Mouse (Mus musculus): Measurements from ENCODE around the gene Epn3. TPM values are rescaled to one million over a fixed set of nuclear protein-coding genes. Genes with fewer than 3 reads are reported as not detected.

The Epn3 gene
- polyA plus RNA-seq, 1 experiment from 2014 or later: 34.5 TPM

DNA sequence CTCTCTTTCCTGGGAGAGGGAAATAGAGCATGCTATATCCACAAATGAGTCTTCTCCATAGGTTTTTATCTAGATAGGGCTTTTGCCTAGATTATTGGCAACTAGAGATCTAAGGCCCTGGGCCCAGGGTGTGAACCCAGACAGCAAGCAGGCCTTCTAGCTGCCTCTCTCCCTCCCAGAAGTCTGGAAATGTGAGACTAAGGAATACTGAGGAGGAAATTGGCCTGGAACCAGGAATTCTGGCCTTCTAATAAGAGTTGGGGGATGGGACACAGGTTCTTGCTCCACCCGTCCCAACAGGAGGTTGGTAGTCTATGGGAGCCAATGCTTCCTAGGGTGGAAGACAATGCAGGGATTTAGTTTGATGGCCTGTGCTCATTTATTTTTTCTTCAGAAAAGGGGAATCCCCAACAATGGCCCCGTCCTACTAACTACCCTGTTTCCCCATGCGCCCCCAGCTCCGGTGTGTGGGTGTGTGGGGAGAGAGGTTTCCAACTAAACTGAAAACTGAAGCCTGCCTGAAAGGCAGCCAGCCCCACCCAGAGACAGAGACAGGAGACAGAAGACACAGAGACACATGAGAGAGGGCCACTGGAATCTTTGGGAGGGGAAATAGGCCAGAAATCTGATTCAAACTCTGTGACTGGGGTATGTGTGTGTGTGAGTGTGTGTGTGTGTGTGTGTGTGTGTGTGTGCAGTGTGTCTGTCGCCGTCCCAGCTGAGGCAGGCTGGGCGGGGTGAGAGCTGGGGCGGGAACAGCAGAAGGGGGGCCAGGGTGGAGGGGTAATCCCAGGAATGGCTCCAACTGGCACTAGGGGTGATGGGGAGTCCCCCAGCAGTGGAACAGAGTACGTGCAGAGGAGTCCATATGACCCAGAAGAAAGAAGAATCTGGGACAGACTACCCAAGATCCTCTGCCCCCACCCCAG is 30.4 kb downstream of the Epn3 start:
- Histone ChIP-seq H3K4me3 (ENCODE audit: low read depth, low read length) (no peak overlapping the region), H3K4me2 (replicated peaks; ENCODE audit: low read depth, low read length) (no peak overlapping the region), H3K9me3 (ENCODE audit: low read length) (no peaks in the 10 kb centered on the region), H3K27me3 (replicated peaks; ENCODE audit: insufficient read depth, low read length) (peaks cover 13% of the 10 kb centered on the region; the same call in 1 of the 2 replicates), H3K27ac (ENCODE audit: low read length) (peak overlapping the region; percentile 51), H3K4me1 (ENCODE audit: insufficient read depth, low read depth, low read length) (peaks cover 18% of the 10 kb centered on the region), H3K9ac (replicated peaks; ENCODE audit: low read depth) (no peak overlapping the region), H3K36me3 (ENCODE audit: insufficient read depth, low read length) (no peaks in the 10 kb centered on the region)
- TF ChIP-seq EP300 (IDR thresholded peaks at IDR 0.05) (no peak; the same call in 1 of the 2 replicates), CTCF (IDR thresholded peaks at IDR 0.05) (no peak)
- DNase-seq (ENCODE audit: low spot score): peak; percentile 55
- 43% methylated on average over 8 of the region's 9 CpGs for WGBS
- peak; percentile 46 for ATAC-seq

DNA sequence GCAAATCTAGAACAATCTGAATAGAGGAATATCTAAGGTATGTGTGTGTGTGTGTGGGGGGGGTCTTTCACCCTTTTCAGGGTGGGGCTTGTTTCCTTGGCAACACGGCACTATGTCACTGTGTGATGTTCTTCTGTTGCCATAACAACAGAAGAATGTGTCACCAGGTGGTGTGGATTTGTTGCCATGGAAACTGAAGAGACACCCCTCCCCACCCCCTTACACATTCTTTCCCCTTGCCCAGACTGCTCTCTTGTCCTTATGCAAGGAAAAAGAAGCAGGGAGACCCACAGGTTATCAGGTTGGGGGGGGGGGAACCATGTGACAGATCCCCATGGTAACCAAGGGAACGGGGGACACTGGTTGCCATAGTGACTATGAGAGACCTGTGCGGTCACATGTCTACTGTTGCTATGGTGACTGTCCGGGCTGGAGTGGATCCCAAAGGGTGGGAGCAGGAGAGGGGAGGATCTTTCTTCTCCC is 31.2 kb downstream of the Epn3 start:
- ATAC-seq (no peak), DNase-seq (ENCODE audit: low spot score) (peak; percentile 41)
- no peak overlapping the region for H3K9ac ChIP-seq (replicated peaks; ENCODE audit: low read depth)
- no peak overlapping the region for H3K4me2 ChIP-seq (replicated peaks; ENCODE audit: low read depth, low read length)
- no peak overlapping the region for H3K4me3 ChIP-seq (ENCODE audit: low read depth, low read length)
- TF ChIP-seq EP300 (IDR thresholded peaks at IDR 0.05) (no peak), CTCF (IDR thresholded peaks at IDR 0.05) (no peak)
- 28% methylated on average over 4 of the region's 4 CpGs for WGBS
- no peaks in the 10 kb centered on the region for H3K9me3 ChIP-seq (ENCODE audit: low read length)
- H3K27me3 ChIP-seq (replicated peaks; ENCODE audit: insufficient read depth, low read length): peaks cover 11% of the 10 kb centered on the region; the same call in 1 of the 2 replicates
- H3K4me1 ChIP-seq (ENCODE audit: insufficient read depth, low read depth, low read length): peaks cover 15% of the 10 kb centered on the region
- no peak overlapping the region for H3K27ac ChIP-seq (ENCODE audit: low read length)
- no peaks in the 10 kb centered on the region for H3K36me3 ChIP-seq (ENCODE audit: insufficient read depth, low read length)

DNA sequence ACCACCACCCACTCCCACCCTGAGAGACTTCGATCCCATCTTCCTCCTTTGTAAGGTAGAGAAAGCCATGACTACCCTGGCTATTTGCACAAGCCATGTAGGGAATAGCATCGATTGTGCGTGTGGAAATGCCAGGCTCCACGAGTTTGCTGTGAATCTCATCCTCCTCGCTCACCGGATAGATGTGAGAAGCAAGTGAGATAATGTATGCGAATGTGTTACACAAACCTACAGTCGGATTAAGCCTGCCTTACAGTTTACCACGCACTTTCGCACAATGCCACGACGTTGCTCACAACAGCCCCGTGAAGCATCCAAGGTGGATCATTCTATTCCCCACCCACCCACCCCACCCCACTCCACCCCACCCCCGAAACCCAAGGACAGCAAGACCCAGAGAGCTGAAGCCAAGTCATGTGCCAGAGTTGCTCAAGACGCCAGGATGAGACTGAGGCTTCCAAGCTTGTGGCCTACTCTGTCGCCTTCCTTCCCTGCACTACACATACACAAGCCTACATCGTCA is 33.4 kb downstream of the Epn3 start:
- no peak overlapping the region for H3K4me3 ChIP-seq (ENCODE audit: low read depth, low read length)
- WGBS: 82% methylated on average over 16 of the region's 17 CpGs
- no peaks in the 10 kb centered on the region for H3K9me3 ChIP-seq (ENCODE audit: low read length)
- TF ChIP-seq EP300 (IDR thresholded peaks at IDR 0.05): no peak
- no peak for TF ChIP-seq CTCF (IDR thresholded peaks at IDR 0.05)
- H3K27me3 ChIP-seq (replicated peaks; ENCODE audit: insufficient read depth, low read length): no peaks in the 10 kb centered on the region
- ATAC-seq (peak; percentile 41), DNase-seq (ENCODE audit: low spot score) (peak; percentile 56)
- no peak overlapping the region for H3K9ac ChIP-seq (replicated peaks; ENCODE audit: low read depth)
- no peak overlapping the region for H3K4me2 ChIP-seq (replicated peaks; ENCODE audit: low read depth, low read length)
- peaks cover 9% of the 10 kb centered on the region; the same call in 1 of the 2 replicates for H3K4me1 ChIP-seq (ENCODE audit: insufficient read depth, low read depth, low read length)
- no peaks in the 10 kb centered on the region for H3K36me3 ChIP-seq (ENCODE audit: insufficient read depth, low read length)
- no peak overlapping the region for H3K27ac ChIP-seq (ENCODE audit: low read length)

DNA sequence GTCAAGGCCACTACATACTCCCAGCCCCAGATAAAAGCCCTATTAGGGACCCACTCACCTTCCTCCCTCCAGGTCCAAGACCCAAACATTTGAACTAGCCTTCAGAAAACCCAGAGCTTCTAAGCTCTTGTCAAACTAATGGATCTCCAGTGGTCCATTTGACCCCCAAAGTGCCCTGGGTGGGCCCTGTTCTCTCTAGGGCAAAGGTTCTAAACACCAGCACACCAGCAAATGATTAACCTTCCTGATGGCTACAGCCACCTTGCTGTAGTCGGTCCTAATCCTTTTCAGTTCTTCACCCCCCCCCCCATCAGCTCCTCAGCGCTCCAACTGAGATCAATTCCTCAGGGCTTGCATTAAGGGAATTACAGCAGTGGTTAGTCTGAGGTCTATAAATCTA is 35.6 kb downstream of the Epn3 start:
- H3K9me3 ChIP-seq (ENCODE audit: low read length): no peaks in the 10 kb centered on the region
- no peaks in the 10 kb centered on the region for H3K27me3 ChIP-seq (replicated peaks; ENCODE audit: insufficient read depth, low read length)
- DNase-seq (ENCODE audit: low spot score): no peak
- no peaks in the 10 kb centered on the region for H3K36me3 ChIP-seq (ENCODE audit: insufficient read depth, low read length)
- H3K9ac ChIP-seq (replicated peaks; ENCODE audit: low read depth): no peak overlapping the region
- H3K4me2 ChIP-seq (replicated peaks; ENCODE audit: low read depth, low read length): no peak overlapping the region
- TF ChIP-seq EP300 (IDR thresholded peaks at IDR 0.05) (no peak), CTCF (IDR thresholded peaks at IDR 0.05) (no peak)
- no peak for ATAC-seq
- WGBS: 53% methylated on average over 2 of the region's 2 CpGs
- no peak overlapping the region for H3K4me3 ChIP-seq (ENCODE audit: low read depth, low read length)
- H3K4me1 ChIP-seq (ENCODE audit: insufficient read depth, low read depth, low read length): peaks cover 5% of the 10 kb centered on the region; the same call in 1 of the 2 replicates
- no peak overlapping the region for H3K27ac ChIP-seq (ENCODE audit: low read length)

DNA sequence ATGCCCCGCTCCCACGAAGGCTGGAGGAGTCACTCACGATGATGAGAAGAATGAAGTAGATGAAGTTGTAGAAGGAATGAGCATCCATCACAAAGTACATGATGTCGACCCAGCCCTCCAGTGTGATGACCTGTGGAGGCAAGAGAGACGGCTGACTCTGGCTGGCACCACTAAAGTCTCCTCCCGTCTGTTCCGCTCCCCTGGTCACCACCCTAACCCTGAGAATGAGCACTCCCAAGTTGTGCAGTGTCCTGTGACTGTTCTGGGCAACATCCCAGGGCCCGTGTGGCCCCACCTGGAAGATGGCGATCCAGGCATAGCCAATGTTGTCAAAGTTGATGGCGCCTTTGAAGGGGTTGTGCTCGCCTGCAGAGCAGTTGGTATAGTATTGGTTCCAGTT is 37.9 kb downstream of the Epn3 start:
- DNase-seq (ENCODE audit: low spot score) (no peak), ATAC-seq (no peak)
- Histone ChIP-seq H3K27me3 (replicated peaks; ENCODE audit: insufficient read depth, low read length) (no peaks in the 10 kb centered on the region), H3K9ac (replicated peaks; ENCODE audit: low read depth) (no peak overlapping the region), H3K9me3 (ENCODE audit: low read length) (no peaks in the 10 kb centered on the region), H3K36me3 (ENCODE audit: insufficient read depth, low read length) (no peaks in the 10 kb centered on the region), H3K4me1 (ENCODE audit: insufficient read depth, low read depth, low read length) (no peaks in the 10 kb centered on the region), H3K4me3 (ENCODE audit: low read depth, low read length) (no peak overlapping the region), H3K4me2 (replicated peaks; ENCODE audit: low read depth, low read length) (no peak overlapping the region), H3K27ac (ENCODE audit: low read length) (no peak overlapping the region)
- no peak for TF ChIP-seq CTCF (IDR thresholded peaks at IDR 0.05)
- no peak for TF ChIP-seq EP300 (IDR thresholded peaks at IDR 0.05)
- WGBS: 82% methylated on average over 11 of the region's 11 CpGs

GRCm38 (mm10) chr11:94457001-94457400 is 42.8 kb downstream of the Epn3 start:
- ATAC-seq: no peak

More at GRCm38 (mm10) chr11:94457001-94457400, 42.8 kb downstream of the Epn3 start:
- H3K27ac ChIP-seq (ENCODE audit: low read length): no peak overlapping the region
- H3K4me1 ChIP-seq (ENCODE audit: insufficient read depth, low read depth, low read length): no peaks in the 10 kb centered on the region
- H3K4me3 ChIP-seq (ENCODE audit: low read depth, low read length): no peak overlapping the region
- TF ChIP-seq CTCF (IDR thresholded peaks at IDR 0.05): no peak
- no peak for TF ChIP-seq EP300 (IDR thresholded peaks at IDR 0.05)
- no peaks in the 10 kb centered on the region for H3K36me3 ChIP-seq (ENCODE audit: insufficient read depth, low read length)
- 76% methylated on average over 15 of the region's 15 CpGs for WGBS
- H3K4me2 ChIP-seq (replicated peaks; ENCODE audit: low read depth, low read length): no peak overlapping the region
- H3K9ac ChIP-seq (replicated peaks; ENCODE audit: low read depth): no peak overlapping the region
- H3K9me3 ChIP-seq (ENCODE audit: low read length): no peaks in the 10 kb centered on the region
- no peak for DNase-seq (ENCODE audit: low spot score)
- no peaks in the 10 kb centered on the region for H3K27me3 ChIP-seq (replicated peaks; ENCODE audit: insufficient read depth, low read length)

Data from lung, postnatal 0 days (tissue).